Mouse (Mus musculus): ENCODE results near the gene Ube2d1. TPM values are rescaled to one million over a fixed set of nuclear protein-coding genes. Genes with fewer than 3 reads are reported as not detected.

Ube2d1 gene
- 66.7 and 71.4 TPM in 2 replicates for polyA plus RNA-seq (2011; ENCODE audit: insufficient read depth, insufficient read length, low read depth, missing spikeins)

GRCm38 (mm10) chr10:71285126-71285580 lies at the start of gene Ube2d1:
Ube2d1 (minus strand) TSS chr10:71285262.
- H3K9me3 ChIP-seq (replicated peaks; ENCODE audit: control insufficient read depth, insufficient read depth, low read length, poor library complexity, severe bottlenecking) = no peaks in the 10 kb centered on the region
- peak within 1 kb of the TSS; percentile 99 for H3K4me3 ChIP-seq (ENCODE audit: low read depth, low read length)
- H3K27ac ChIP-seq (ENCODE audit: insufficient read depth, low read length) = no peak within 1 kb of the TSS
- peak within 1 kb of the TSS; percentile 83 for H3K9ac ChIP-seq (ENCODE audit: low read depth, poor library complexity, severe bottlenecking)
- no peaks in the 10 kb centered on the region for H3K36me3 ChIP-seq (ENCODE audit: control insufficient read depth, insufficient read depth, low read length, poor library complexity, severe bottlenecking)
- TF ChIP-seq CTCF (IDR thresholded peaks at IDR 0.05; ENCODE audit: low read depth, low read length) (no peak), EP300 (IDR thresholded peaks at IDR 0.05; ENCODE audit: insufficient read depth, low read depth, low read length) (no peak), POLR2A (IDR thresholded peaks at IDR 0.05; ENCODE audit: insufficient read depth, low read length) (no peak)
- H3K27me3 ChIP-seq (ENCODE audit: control insufficient read depth, insufficient read depth, low read length, poor library complexity, severe bottlenecking) = no peaks in the 10 kb centered on the region
- H3K4me1 ChIP-seq (ENCODE audit: control insufficient read depth, insufficient read depth, low read length) = no peaks in the 10 kb centered on the region

- peaks cover 17% of the 10 kb centered on the region for H3K36me3 ChIP-seq (ENCODE audit: control insufficient read depth, insufficient read depth, low read length, poor library complexity, severe bottlenecking)
- TF ChIP-seq EP300 (IDR thresholded peaks at IDR 0.05; ENCODE audit: insufficient read depth, low read depth, low read length) (no peak), POLR2A (IDR thresholded peaks at IDR 0.05; ENCODE audit: insufficient read depth, low read length) (no peak), CTCF (IDR thresholded peaks at IDR 0.05; ENCODE audit: low read depth, low read length) (no peak)
- no peak overlapping the region for H3K27ac ChIP-seq (ENCODE audit: insufficient read depth, low read length)
- H3K9me3 ChIP-seq (replicated peaks; ENCODE audit: control insufficient read depth, insufficient read depth, low read length, poor library complexity, severe bottlenecking) = no peaks in the 10 kb centered on the region
- H3K4me3 ChIP-seq (ENCODE audit: low read depth, low read length) = no peak overlapping the region
- no peak overlapping the region for H3K9ac ChIP-seq (ENCODE audit: low read depth, poor library complexity, severe bottlenecking)
- H3K4me1 ChIP-seq (ENCODE audit: control insufficient read depth, insufficient read depth, low read length) = peaks cover 1% of the 10 kb centered on the region
- no peaks in the 10 kb centered on the region for H3K27me3 ChIP-seq (ENCODE audit: control insufficient read depth, insufficient read depth, low read length, poor library complexity, severe bottlenecking)
Measured at GRCm38 (mm10) chr10:71332859-71333258, 47.8 kb upstream of the Ube2d1 start.

GRCm38 (mm10) chr10:71332376-71332775 lies 47.3 kb upstream of the Ube2d1 start:
- no peak for TF ChIP-seq EP300 (IDR thresholded peaks at IDR 0.05; ENCODE audit: insufficient read depth, low read depth, low read length)
- TF ChIP-seq CTCF (IDR thresholded peaks at IDR 0.05; ENCODE audit: low read depth, low read length) = peak; percentile 43
- no peak for TF ChIP-seq POLR2A (IDR thresholded peaks at IDR 0.05; ENCODE audit: insufficient read depth, low read length)
- H3K4me1 ChIP-seq (ENCODE audit: control insufficient read depth, insufficient read depth, low read length) = peaks cover 1% of the 10 kb centered on the region
- H3K9me3 ChIP-seq (replicated peaks; ENCODE audit: control insufficient read depth, insufficient read depth, low read length, poor library complexity, severe bottlenecking) = no peaks in the 10 kb centered on the region
- H3K4me3 ChIP-seq (ENCODE audit: low read depth, low read length) = no peak overlapping the region
- peaks cover 17% of the 10 kb centered on the region for H3K36me3 ChIP-seq (ENCODE audit: control insufficient read depth, insufficient read depth, low read length, poor library complexity, severe bottlenecking)
- H3K9ac ChIP-seq (ENCODE audit: low read depth, poor library complexity, severe bottlenecking) = no peak overlapping the region
- no peak overlapping the region for H3K27ac ChIP-seq (ENCODE audit: insufficient read depth, low read length)
- no peaks in the 10 kb centered on the region for H3K27me3 ChIP-seq (ENCODE audit: control insufficient read depth, insufficient read depth, low read length, poor library complexity, severe bottlenecking)

- peaks cover 17% of the 10 kb centered on the region for H3K36me3 ChIP-seq (ENCODE audit: control insufficient read depth, insufficient read depth, low read length, poor library complexity, severe bottlenecking)
- H3K27ac ChIP-seq (ENCODE audit: insufficient read depth, low read length) = no peak overlapping the region
- H3K4me1 ChIP-seq (ENCODE audit: control insufficient read depth, insufficient read depth, low read length) = no peaks in the 10 kb centered on the region
- no peaks in the 10 kb centered on the region for H3K27me3 ChIP-seq (ENCODE audit: control insufficient read depth, insufficient read depth, low read length, poor library complexity, severe bottlenecking)
- no peak overlapping the region for H3K4me3 ChIP-seq (ENCODE audit: low read depth, low read length)
- H3K9me3 ChIP-seq (replicated peaks; ENCODE audit: control insufficient read depth, insufficient read depth, low read length, poor library complexity, severe bottlenecking) = no peaks in the 10 kb centered on the region
- H3K9ac ChIP-seq (ENCODE audit: low read depth, poor library complexity, severe bottlenecking) = no peak overlapping the region
- TF ChIP-seq POLR2A (IDR thresholded peaks at IDR 0.05; ENCODE audit: insufficient read depth, low read length) = no peak
- TF ChIP-seq CTCF (IDR thresholded peaks at IDR 0.05; ENCODE audit: low read depth, low read length) = no peak
- no peak for TF ChIP-seq EP300 (IDR thresholded peaks at IDR 0.05; ENCODE audit: insufficient read depth, low read depth, low read length)
Measured at GRCm38 (mm10) chr10:71331908-71332307, 46.8 kb upstream of the Ube2d1 start.

- Histone ChIP-seq H3K36me3 (ENCODE audit: control insufficient read depth, insufficient read depth, low read length, poor library complexity, severe bottlenecking) (peaks cover 6% of the 10 kb centered on the region), H3K9ac (ENCODE audit: low read depth, poor library complexity, severe bottlenecking) (no peak overlapping the region), H3K4me1 (ENCODE audit: control insufficient read depth, insufficient read depth, low read length) (no peaks in the 10 kb centered on the region), H3K27ac (ENCODE audit: insufficient read depth, low read length) (no peak overlapping the region), H3K4me3 (ENCODE audit: low read depth, low read length) (no peak overlapping the region), H3K27me3 (ENCODE audit: control insufficient read depth, insufficient read depth, low read length, poor library complexity, severe bottlenecking) (no peaks in the 10 kb centered on the region), H3K9me3 (replicated peaks; ENCODE audit: control insufficient read depth, insufficient read depth, low read length, poor library complexity, severe bottlenecking) (no peaks in the 10 kb centered on the region)
- no peak for TF ChIP-seq CTCF (IDR thresholded peaks at IDR 0.05; ENCODE audit: low read depth, low read length)
- TF ChIP-seq EP300 (IDR thresholded peaks at IDR 0.05; ENCODE audit: insufficient read depth, low read depth, low read length) = no peak
- TF ChIP-seq POLR2A (IDR thresholded peaks at IDR 0.05; ENCODE audit: insufficient read depth, low read length) = no peak
Measured at GRCm38 (mm10) chr10:71330070-71330469, 45.0 kb upstream of the Ube2d1 start.

GRCm38 (mm10) chr10:71329295-71329694 lies 44.2 kb upstream of the Ube2d1 start:
- H3K36me3 ChIP-seq (ENCODE audit: control insufficient read depth, insufficient read depth, low read length, poor library complexity, severe bottlenecking) = peaks cover 3% of the 10 kb centered on the region; the same call in 1 of the 2 replicates
- no peak overlapping the region for H3K27ac ChIP-seq (ENCODE audit: insufficient read depth, low read length)
- no peak overlapping the region for H3K4me3 ChIP-seq (ENCODE audit: low read depth, low read length)
- H3K4me1 ChIP-seq (ENCODE audit: control insufficient read depth, insufficient read depth, low read length) = no peaks in the 10 kb centered on the region
- no peaks in the 10 kb centered on the region for H3K27me3 ChIP-seq (ENCODE audit: control insufficient read depth, insufficient read depth, low read length, poor library complexity, severe bottlenecking)
- H3K9me3 ChIP-seq (replicated peaks; ENCODE audit: control insufficient read depth, insufficient read depth, low read length, poor library complexity, severe bottlenecking) = no peaks in the 10 kb centered on the region
- no peak overlapping the region for H3K9ac ChIP-seq (ENCODE audit: low read depth, poor library complexity, severe bottlenecking)
- TF ChIP-seq EP300 (IDR thresholded peaks at IDR 0.05; ENCODE audit: insufficient read depth, low read depth, low read length) (no peak), CTCF (IDR thresholded peaks at IDR 0.05; ENCODE audit: low read depth, low read length) (no peak), POLR2A (IDR thresholded peaks at IDR 0.05; ENCODE audit: insufficient read depth, low read length) (no peak)
